Mouse (Mus musculus) testis, adult 2 months (tissue): Measurements from ENCODE around the gene Xxylt1.

Experiments used
- CTCF ChIP-seq: fragments of 200-500 bp; IDR thresholded peaks from 2 replicates; pipeline ENCODE4 v1.5.1; 2012; ENCODE audit warnings: low read depth, mild to moderate bottlenecking, inconsistent platforms, low read length, moderate library complexity; ENCODE audit not compliant: control insufficient read depth, insufficient read depth, insufficient replicate concordance
- POLR2A ChIP-seq: fragments of 200-500 bp; IDR thresholded peaks from 2 replicates; pipeline ENCODE4 v1.6.1; 2012; ENCODE audit warnings: low read depth, mild to moderate bottlenecking, inconsistent platforms, low read length, moderate library complexity; ENCODE audit not compliant: control insufficient read depth

- TF ChIP-seq CTCF: no peak
- TF ChIP-seq POLR2A: no peak
Measured at GRCm38 (mm10) chr16:31069211-31070166, 11.7 kb downstream of the Xxylt1 start.
